Mouse (Mus musculus) T-helper 2 cell (primary cell): ENCODE data around the gene 1520401A03Rik.
"Not testable (repeated sequence)": the region's sequence is repeated elsewhere in the genome, so short reads cannot be mapped to it uniquely, and the experiment has no call there.

Experiments
- in situ Hi-C: fragments of 300-600 bp; cut with MboI, MseI; formaldehyde crosslinking; loops from one replicate; pipeline ENCODE4 v1.15.1; 2025; ENCODE audit warnings: high pct_unique_total_duplicates

1520401A03Rik gene

GRCm38 (mm10) chr17:23722376-23723125 is at the start of gene 1520401A03Rik:
1520401A03Rik (minus strand) TSS chr17:23722783.
- in situ Hi-C loops: no loop called here

GRCm38 (mm10) chr17:23772219-23772556 is 49.6 kb upstream of the 1520401A03Rik start:
- in situ Hi-C loops: not testable (repeated sequence)

GRCm38 (mm10) chr17:23771284-23772218 is 49.0 kb upstream of the 1520401A03Rik start, which contains the start of gene Flywch1:
Flywch1 (minus strand) TSS chr17:23771602.
- in situ Hi-C loops: no loop called here

GRCm38 (mm10) chr17:23770896-23771283 is 48.3 kb upstream of the 1520401A03Rik start:
- in situ Hi-C loops: no loop called here

GRCm38 (mm10) chr17:23770493-23770892 is 47.9 kb upstream of the 1520401A03Rik start:
- in situ Hi-C loops: no loop called here

GRCm38 (mm10) chr17:23762976-23763375 is 40.4 kb upstream of the 1520401A03Rik start:
- in situ Hi-C loops: no loop called here

DNA sequence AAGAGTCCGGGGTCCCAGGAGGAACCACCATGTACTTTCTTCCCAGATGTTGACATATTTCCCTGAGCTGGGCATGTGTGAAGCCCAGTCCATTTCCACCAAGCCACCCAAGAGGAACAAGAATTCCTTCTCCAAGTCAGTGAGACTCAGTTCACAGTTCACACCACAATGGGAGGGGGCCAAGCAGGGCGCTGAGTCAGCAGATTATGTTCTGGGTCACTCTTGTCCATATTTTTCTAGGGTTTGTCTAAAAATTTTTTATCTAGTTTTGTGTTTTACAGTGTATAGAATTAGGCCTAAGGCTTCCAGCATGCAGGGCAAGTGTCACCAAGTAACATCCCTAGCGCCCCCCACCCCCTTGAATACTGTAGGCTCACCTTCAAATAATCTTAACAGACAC is 38.6 kb upstream of the 1520401A03Rik start:
- in situ Hi-C loops: no loop called here

- in situ Hi-C loops: no loop called here
Observed at GRCm38 (mm10) chr17:23760231-23760630, 37.6 kb upstream of the 1520401A03Rik start.

DNA sequence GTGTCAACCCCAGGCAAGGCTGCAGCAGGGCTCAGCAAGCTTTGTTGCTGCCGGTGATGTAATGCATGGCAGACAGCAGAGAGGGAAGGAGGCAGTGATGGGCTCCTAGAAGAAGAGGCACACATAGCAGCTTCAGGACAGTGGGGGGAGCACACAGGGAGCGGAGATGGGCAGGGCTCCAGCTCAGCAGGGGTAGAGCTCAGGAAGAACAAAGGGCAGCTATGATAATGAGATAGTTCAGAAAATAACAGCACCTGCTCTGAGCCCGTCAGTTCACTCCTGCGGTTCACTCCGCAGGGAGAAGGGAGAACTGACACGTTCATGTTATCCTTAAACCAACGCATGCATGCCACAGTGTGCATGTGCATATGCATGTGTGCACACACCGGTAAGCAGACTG is 36.2 kb upstream of the 1520401A03Rik start:
- in situ Hi-C loops: no loop called here

GRCm38 (mm10) chr17:23757581-23757980 is 35.0 kb upstream of the 1520401A03Rik start:
- in situ Hi-C loops: no loop called here

- in situ Hi-C loops: no loop called here
Observed at GRCm38 (mm10) chr17:23755689-23756088, 33.1 kb upstream of the 1520401A03Rik start.

GRCm38 (mm10) chr17:23749400-23750191 is 27.0 kb upstream of the 1520401A03Rik start:
- in situ Hi-C loops: no loop called here

- in situ Hi-C loops: no loop called here
Observed at GRCm38 (mm10) chr17:23748631-23749391, 26.2 kb upstream of the 1520401A03Rik start.

GRCm38 (mm10) chr17:23748026-23748425 is 25.4 kb upstream of the 1520401A03Rik start:
- in situ Hi-C loops: no loop called here

- in situ Hi-C loops: no loop called here
Observed at GRCm38 (mm10) chr17:23747471-23747870, 24.9 kb upstream of the 1520401A03Rik start.

DNA sequence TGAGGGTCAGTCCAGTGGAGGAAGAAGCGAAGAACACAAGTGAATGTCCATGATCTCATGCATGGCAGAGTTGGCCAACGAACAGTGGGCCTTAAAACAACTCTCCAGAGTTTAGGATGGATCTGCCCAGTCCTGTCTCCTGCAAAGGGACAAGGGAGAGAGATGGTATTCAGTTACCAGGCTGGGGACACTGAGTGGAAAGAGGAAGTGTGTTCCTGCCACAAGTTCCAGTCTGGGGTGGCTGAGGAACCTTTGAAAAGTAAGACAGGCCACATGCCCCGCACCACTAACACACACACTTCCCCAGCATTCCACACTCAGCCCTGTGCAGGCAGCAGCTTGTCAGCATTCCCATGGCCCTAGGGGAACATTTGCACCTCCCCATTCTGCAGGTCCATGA is 24.2 kb upstream of the 1520401A03Rik start:
- in situ Hi-C loops: no loop called here

- in situ Hi-C loops: no loop called here
Observed at GRCm38 (mm10) chr17:23746311-23746710, 23.7 kb upstream of the 1520401A03Rik start.

- in situ Hi-C loops: no loop called here
Observed at GRCm38 (mm10) chr17:23745301-23746251, 23.0 kb upstream of the 1520401A03Rik start, which contains the start of gene Kremen2. Kremen2 (minus strand) TSS chr17:23745833.

GRCm38 (mm10) chr17:23744651-23745050 is 22.1 kb upstream of the 1520401A03Rik start:
- in situ Hi-C loops: no loop called here

DNA sequence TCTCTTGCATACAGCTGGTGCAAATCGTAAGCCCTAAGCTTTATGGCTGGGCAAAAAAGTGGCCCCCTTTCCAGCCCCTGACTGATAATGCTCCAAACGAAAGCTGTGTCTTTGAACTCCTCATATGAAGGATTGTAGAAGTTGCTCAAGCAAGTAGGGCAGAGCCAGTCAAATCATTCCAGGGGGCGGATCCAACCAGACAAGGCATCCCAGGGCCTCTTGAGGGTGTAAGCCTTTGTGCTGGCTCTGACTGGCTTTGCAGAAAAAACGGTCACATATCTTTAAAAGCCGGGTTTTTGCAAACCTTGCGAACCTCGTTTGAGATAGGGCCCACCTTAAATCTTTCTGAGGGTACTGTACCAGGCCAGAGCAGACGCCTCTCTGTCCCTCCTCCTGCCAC is 21.5 kb upstream of the 1520401A03Rik start:
- in situ Hi-C loops: no loop called here
